Mouse (Mus musculus): ENCODE results near the gene Banp.

- TF ChIP-seq CHD2 (IDR thresholded peaks at IDR 0.05; ENCODE audit: low read depth, low read length) (no peak), ZC3H11A (IDR thresholded peaks at IDR 0.05; ENCODE audit: borderline replicate concordance, low read depth, low read length) (no peak), HCFC1 (IDR thresholded peaks at IDR 0.05; ENCODE audit: borderline replicate concordance, insufficient read depth, low read length) (no peak)
Measured at GRCm38 (mm10) chr8:121911400-121911799, 38.1 kb upstream of the Banp start.
